Mouse (Mus musculus): ENCODE data around the gene Hist1h3b. TPM values are rescaled to one million over a fixed set of nuclear protein-coding genes. Genes with fewer than 3 reads are reported as not detected.

The Hist1h3b gene
- polyA plus RNA-seq, 1 experiment: 1.3 TPM

DNA sequence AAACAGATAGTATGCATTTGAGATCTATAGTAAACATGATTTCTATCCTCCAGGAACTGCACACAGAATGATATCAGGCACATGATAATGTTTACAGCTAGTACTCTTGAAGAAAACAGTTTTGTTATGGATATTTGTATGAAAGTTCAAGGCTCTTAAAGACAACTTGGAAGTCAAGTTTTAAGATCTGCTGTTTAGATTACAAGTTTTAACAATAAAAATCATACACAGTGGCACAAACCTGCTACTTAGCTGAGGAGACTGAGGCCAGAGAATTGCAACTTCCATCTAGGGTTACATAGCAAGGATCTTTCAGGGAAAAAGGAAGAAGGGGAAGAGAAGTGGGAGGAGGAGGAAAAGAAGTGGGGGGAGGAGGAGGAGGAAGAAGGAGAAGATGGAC, 2.9 kb downstream of the Hist1h3b start:
- H3K27me3 ChIP-seq (ENCODE audit: control insufficient read depth, insufficient read depth, insufficient read length): no peaks in the 10 kb centered on the region
- H3ac ChIP-seq (ENCODE audit: control insufficient read depth, insufficient read length): no peak overlapping the region
- no peak for TF ChIP-seq SRF (IDR thresholded peaks at IDR 0.05; ENCODE audit: control insufficient read depth, insufficient read length, low read depth)
- no peak for TF ChIP-seq POLR2AphosphoS2 (IDR thresholded peaks at IDR 0.05; ENCODE audit: insufficient read length, low read depth)
- no peak for TF ChIP-seq MYOG (IDR thresholded peaks at IDR 0.05; ENCODE audit: control insufficient read depth in 1 of 3, insufficient read depth in 1 of 3, insufficient read length in 2 of 3, low read depth in 2 of 3)
- no peak for TF ChIP-seq MYOD1 (IDR thresholded peaks at IDR 0.05; ENCODE audit: control insufficient read depth in 1 of 3, insufficient read length in 2 of 3, low read depth in 2 of 3)
- TF ChIP-seq USF1 (IDR thresholded peaks at IDR 0.05; ENCODE audit: low read depth): no peak
- TF ChIP-seq MAX (IDR thresholded peaks at IDR 0.05; ENCODE audit: low read depth): no peak
- no peak for TF ChIP-seq REST (IDR thresholded peaks at IDR 0.05; ENCODE audit: insufficient read depth, insufficient read length)
- no peak for TF ChIP-seq TCF3 (IDR thresholded peaks at IDR 0.05; ENCODE audit: insufficient read length, low read depth)
- TF ChIP-seq E2F4 (IDR thresholded peaks at IDR 0.05; ENCODE audit: insufficient read depth): no peak
- TF ChIP-seq POLR2A (IDR thresholded peaks at IDR 0.05; ENCODE audit: insufficient read length, low read depth): no peak
- no peak for TF ChIP-seq CEBPB (IDR thresholded peaks at IDR 0.05; ENCODE audit: insufficient read depth, poor library complexity, severe bottlenecking)
- TF ChIP-seq TCF12 (IDR thresholded peaks at IDR 0.05; ENCODE audit: insufficient read depth, poor library complexity, severe bottlenecking): no peak
- no peaks in the 10 kb centered on the region for H3K36me3 ChIP-seq (ENCODE audit: control insufficient read depth, insufficient read depth)
- H3K4me3 ChIP-seq: no peak overlapping the region
- H3K4me2 ChIP-seq (ENCODE audit: low read depth): no peak overlapping the region
- H3K79me2 ChIP-seq (ENCODE audit: control insufficient read depth, insufficient read depth): no peaks in the 10 kb centered on the region

DNA sequence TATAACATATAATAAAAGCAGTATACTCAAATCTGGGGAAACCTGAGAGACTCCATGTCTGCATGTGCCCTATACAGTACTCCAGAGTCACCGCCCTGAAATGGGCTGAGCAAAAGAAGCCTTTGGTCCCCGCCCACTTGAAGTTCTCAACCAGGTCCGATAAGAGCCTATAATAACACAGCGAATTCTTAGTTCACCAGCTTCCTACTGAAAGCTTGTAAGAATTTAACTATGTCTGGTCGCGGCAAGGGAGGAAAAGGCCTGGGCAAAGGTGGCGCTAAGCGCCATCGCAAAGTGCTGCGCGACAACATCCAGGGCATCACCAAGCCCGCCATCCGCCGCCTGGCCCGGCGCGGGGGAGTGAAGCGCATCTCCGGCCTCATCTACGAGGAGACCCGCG, 4.7 kb downstream of the Hist1h3b start, which contains the start of gene Hist1h4b:
Hist1h4b (plus strand) TSS at position 224 of the 400 bp plus-strand sequence.
- Histone ChIP-seq H3K36me3 (ENCODE audit: control insufficient read depth, insufficient read depth) (no peaks in the 10 kb centered on the region), H3K4me3 (no peak within 1 kb of the TSS), H3K4me2 (ENCODE audit: low read depth) (peak within 1 kb of the TSS; percentile 75), H3K79me2 (ENCODE audit: control insufficient read depth, insufficient read depth) (no peaks in the 10 kb centered on the region), H3K27me3 (ENCODE audit: control insufficient read depth, insufficient read depth, insufficient read length) (no peaks in the 10 kb centered on the region), H3ac (ENCODE audit: control insufficient read depth, insufficient read length) (no peak within 1 kb of the TSS)
- TF ChIP-seq TCF12 (IDR thresholded peaks at IDR 0.05; ENCODE audit: insufficient read depth, poor library complexity, severe bottlenecking): no peak
- no peak for TF ChIP-seq MYOG (IDR thresholded peaks at IDR 0.05; ENCODE audit: control insufficient read depth in 1 of 3, insufficient read depth in 1 of 3, insufficient read length in 2 of 3, low read depth in 2 of 3)
- peak; percentile 85 for TF ChIP-seq POLR2A (IDR thresholded peaks at IDR 0.05; ENCODE audit: insufficient read length, low read depth)
- no peak for TF ChIP-seq SRF (IDR thresholded peaks at IDR 0.05; ENCODE audit: control insufficient read depth, insufficient read length, low read depth)
- peak; percentile 95 for TF ChIP-seq POLR2AphosphoS2 (IDR thresholded peaks at IDR 0.05; ENCODE audit: insufficient read length, low read depth)

DNA sequence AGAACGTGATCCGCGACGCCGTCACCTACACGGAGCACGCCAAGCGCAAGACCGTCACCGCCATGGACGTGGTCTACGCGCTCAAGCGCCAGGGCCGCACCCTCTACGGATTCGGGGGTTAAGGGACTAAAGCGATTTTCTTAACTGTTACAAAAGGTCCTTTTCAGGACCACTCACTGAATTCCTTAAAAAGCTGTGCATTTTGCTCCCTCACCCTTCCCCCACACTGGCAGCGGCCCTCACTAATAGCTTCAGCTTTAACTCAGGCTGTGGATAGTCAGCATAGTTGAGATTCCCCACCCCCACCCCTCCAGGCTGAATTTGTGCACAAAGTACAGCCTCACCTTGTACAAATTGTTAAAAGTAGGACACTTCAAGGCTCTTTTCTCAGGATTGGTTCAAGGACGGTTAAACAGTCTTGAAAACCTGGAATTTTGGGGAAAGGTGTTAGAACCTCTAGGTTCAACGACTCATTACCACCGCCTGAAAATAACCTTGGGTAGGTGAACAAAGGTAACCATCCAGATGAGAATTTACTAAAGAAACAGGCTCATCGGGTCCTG, 5.2 kb downstream of the Hist1h3b start:
- Histone ChIP-seq H3K79me2 (ENCODE audit: control insufficient read depth, insufficient read depth) (no peaks in the 10 kb centered on the region), H3ac (ENCODE audit: control insufficient read depth, insufficient read length) (no peak overlapping the region), H3K36me3 (ENCODE audit: control insufficient read depth, insufficient read depth) (no peaks in the 10 kb centered on the region), H3K4me2 (ENCODE audit: low read depth) (peak overlapping the region; percentile 75), H3K27me3 (ENCODE audit: control insufficient read depth, insufficient read depth, insufficient read length) (no peaks in the 10 kb centered on the region), H3K4me3 (no peak overlapping the region)
- TF ChIP-seq TCF3 (IDR thresholded peaks at IDR 0.05; ENCODE audit: insufficient read length, low read depth) (no peak), POLR2AphosphoS2 (IDR thresholded peaks at IDR 0.05; ENCODE audit: insufficient read length, low read depth) (peak; percentile 90), MYOD1 (IDR thresholded peaks at IDR 0.05; ENCODE audit: control insufficient read depth in 1 of 3, insufficient read length in 2 of 3, low read depth in 2 of 3) (no peak), MAX (IDR thresholded peaks at IDR 0.05; ENCODE audit: low read depth) (no peak), CEBPB (IDR thresholded peaks at IDR 0.05; ENCODE audit: insufficient read depth, poor library complexity, severe bottlenecking) (no peak), POLR2A (IDR thresholded peaks at IDR 0.05; ENCODE audit: insufficient read length, low read depth) (peak; percentile 69)

DNA sequence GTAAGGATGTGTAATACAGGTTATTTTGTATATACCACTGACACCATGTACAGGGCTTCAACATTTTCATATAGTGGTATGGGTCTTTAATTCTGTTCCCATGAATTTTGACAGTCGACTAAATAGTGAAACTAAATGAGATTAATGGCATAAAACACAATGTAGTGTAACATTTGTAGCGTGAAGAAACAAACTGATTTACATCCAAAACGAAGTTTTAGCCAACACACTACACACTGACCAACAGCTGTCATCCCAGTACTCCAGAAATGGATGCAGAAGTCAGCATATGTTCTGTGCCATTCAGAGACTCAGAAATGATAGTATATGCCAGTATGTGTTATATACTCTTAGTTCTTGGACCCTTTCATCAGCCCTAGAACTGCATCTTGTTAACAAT, 5.9 kb downstream of the Hist1h3b start:
- Histone ChIP-seq H3K4me3 (no peak overlapping the region), H3K4me2 (ENCODE audit: low read depth) (peak overlapping the region; percentile 75), H3K79me2 (ENCODE audit: control insufficient read depth, insufficient read depth) (no peaks in the 10 kb centered on the region), H3K27me3 (ENCODE audit: control insufficient read depth, insufficient read depth, insufficient read length) (no peaks in the 10 kb centered on the region), H3K36me3 (ENCODE audit: control insufficient read depth, insufficient read depth) (no peaks in the 10 kb centered on the region), H3ac (ENCODE audit: control insufficient read depth, insufficient read length) (no peak overlapping the region)
- TF ChIP-seq CEBPB (IDR thresholded peaks at IDR 0.05; ENCODE audit: insufficient read depth, poor library complexity, severe bottlenecking) (no peak), POLR2AphosphoS2 (IDR thresholded peaks at IDR 0.05; ENCODE audit: insufficient read length, low read depth) (no peak), TCF12 (IDR thresholded peaks at IDR 0.05; ENCODE audit: insufficient read depth, poor library complexity, severe bottlenecking) (no peak), POLR2A (IDR thresholded peaks at IDR 0.05; ENCODE audit: insufficient read length, low read depth) (no peak), E2F4 (IDR thresholded peaks at IDR 0.05; ENCODE audit: insufficient read depth) (no peak), USF1 (IDR thresholded peaks at IDR 0.05; ENCODE audit: low read depth) (no peak), MAX (IDR thresholded peaks at IDR 0.05; ENCODE audit: low read depth) (no peak), SRF (IDR thresholded peaks at IDR 0.05; ENCODE audit: control insufficient read depth, insufficient read length, low read depth) (no peak), REST (IDR thresholded peaks at IDR 0.05; ENCODE audit: insufficient read depth, insufficient read length) (no peak), TCF3 (IDR thresholded peaks at IDR 0.05; ENCODE audit: insufficient read length, low read depth) (no peak), MYOG (IDR thresholded peaks at IDR 0.05; ENCODE audit: control insufficient read depth in 1 of 3, insufficient read depth in 1 of 3, insufficient read length in 2 of 3, low read depth in 2 of 3) (no peak), MYOD1 (IDR thresholded peaks at IDR 0.05; ENCODE audit: control insufficient read depth in 1 of 3, insufficient read length in 2 of 3, low read depth in 2 of 3) (no peak)

DNA sequence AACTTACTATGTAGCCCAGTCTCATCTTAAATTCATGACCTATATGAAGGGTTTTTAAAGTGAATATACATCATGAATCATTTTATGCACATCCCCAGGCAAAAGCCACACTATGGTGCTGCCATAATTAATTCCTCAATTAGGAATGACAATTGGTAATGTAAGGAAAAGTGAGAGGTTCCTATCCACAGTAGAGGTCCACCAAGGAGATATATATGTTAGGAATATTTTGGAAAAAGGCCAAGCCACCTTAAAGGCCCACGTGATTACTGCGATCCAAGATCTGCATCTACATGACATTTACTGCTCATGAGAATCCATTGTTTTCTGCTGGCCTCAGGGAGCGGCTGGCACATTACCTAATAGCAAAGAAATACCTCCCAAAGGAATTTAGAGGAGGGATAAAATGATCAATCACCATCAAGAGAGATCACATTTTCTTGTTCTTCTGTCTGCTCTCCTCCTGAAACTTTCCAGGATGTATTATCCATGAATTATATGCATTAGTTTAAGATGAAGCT, 7.2 kb downstream of the Hist1h3b start:
- no peaks in the 10 kb centered on the region for H3K79me2 ChIP-seq (ENCODE audit: control insufficient read depth, insufficient read depth)
- H3K4me2 ChIP-seq (ENCODE audit: low read depth): peak overlapping the region; percentile 96
- no peak for TF ChIP-seq CEBPB (IDR thresholded peaks at IDR 0.05; ENCODE audit: insufficient read depth, poor library complexity, severe bottlenecking)
- no peak for TF ChIP-seq POLR2A (IDR thresholded peaks at IDR 0.05; ENCODE audit: insufficient read length, low read depth)
- no peak for TF ChIP-seq TCF12 (IDR thresholded peaks at IDR 0.05; ENCODE audit: insufficient read depth, poor library complexity, severe bottlenecking)
- H3K27me3 ChIP-seq (ENCODE audit: control insufficient read depth, insufficient read depth, insufficient read length): no peaks in the 10 kb centered on the region
- peak overlapping the region; percentile 29 for H3K4me3 ChIP-seq
- no peaks in the 10 kb centered on the region for H3K36me3 ChIP-seq (ENCODE audit: control insufficient read depth, insufficient read depth)
- H3ac ChIP-seq (ENCODE audit: control insufficient read depth, insufficient read length): no peak overlapping the region

Data from myocyte (in vitro differentiated cells).